Mouse (Mus musculus): ENCODE measurements at regions not wholly inside any gene's neighbourhood (a gene's known extent, or its start where the extent isn't known, plus 50 kb on each side); places are given as distances from the start of the nearest gene placed in this dataset.

- no peak overlapping the region for H3K4me3 ChIP-seq (replicated peaks in 1 of 3; ENCODE audit: low read depth in 2 of 3, low read length in 2 of 3, poor library complexity in 1 of 3)
- no peak overlapping the region for H3K4me2 ChIP-seq (ENCODE audit: insufficient read depth, low read depth, poor library complexity, severe bottlenecking)
- H3K27ac ChIP-seq (ENCODE audit: insufficient read depth, low read depth): no peak overlapping the region
- in situ Hi-C loops (cut with MboI; ENCODE audit: low pct_ligation_motif_present, low pct_unique_long_range_greater_than_20kb, low sequenced_read_pairs) (no loop called here), dilution Hi-C loops (cut with MboI; ENCODE audit: extremely low pct_ligation_motif_present, extremely low pct_unique_long_range_greater_than_20kb, low sequenced_read_pairs) (no loop called here)
- no peak for DNase-seq (ENCODE audit: extremely low read depth)
- no peak overlapping the region for H3K9ac ChIP-seq (ENCODE audit: insufficient read depth, low read depth)
- no peaks in the 10 kb centered on the region for H3K79me2 ChIP-seq (replicated peaks; ENCODE audit: control insufficient read depth, extremely low read depth, insufficient read depth, poor library complexity, severe bottlenecking)
- no peaks in the 10 kb centered on the region for H3K4me1 ChIP-seq (ENCODE audit: control insufficient read depth in 1 of 2, insufficient read depth in 2 of 2)
- no peaks in the 10 kb centered on the region for H3K27me3 ChIP-seq (replicated peaks)
- H3K36me3 ChIP-seq (replicated peaks in 1 of 2; ENCODE audit: control insufficient read depth in 1 of 2, insufficient read depth in 1 of 2, low read length in 1 of 2): no peaks in the 10 kb centered on the region
- no peak for TF ChIP-seq ETS1 (conservative IDR thresholded peaks at IDR 0.05; ENCODE audit: low read depth, low read length)
- TF ChIP-seq BHLHE40 (IDR thresholded peaks at IDR 0.05; ENCODE audit: low read depth, low read length): no peak
- TF ChIP-seq ZKSCAN1 (IDR thresholded peaks at IDR 0.05; ENCODE audit: borderline replicate concordance, low read depth, low read length): no peak
- no peaks in the 10 kb centered on the region for H3K9me3 ChIP-seq (replicated peaks; ENCODE audit: low read length)
Observed at GRCm38 (mm10) chr13:91405027-91405426, 55.1 kb upstream of the Ssbp2 start.

DNA sequence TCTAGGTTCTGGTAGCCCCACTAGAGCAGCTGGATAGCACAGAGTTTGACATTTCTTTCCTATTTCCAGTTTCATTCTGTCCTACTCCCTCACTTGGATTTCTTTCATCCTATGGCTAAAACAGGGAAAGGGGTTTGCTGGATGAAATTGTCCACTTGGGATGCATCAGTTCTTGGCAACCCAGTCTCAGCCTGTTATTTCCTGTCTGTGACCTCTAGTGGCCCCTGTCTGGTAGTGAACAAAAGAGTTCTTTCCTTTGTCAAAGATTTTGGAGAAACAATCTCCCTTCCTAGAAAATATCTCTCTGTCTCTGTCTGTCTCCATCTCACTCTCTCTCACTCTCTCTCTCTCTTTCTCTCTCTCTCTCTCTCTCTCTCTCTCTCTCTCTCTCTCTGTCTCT lies 50.0 kb upstream of the Ssbp2 start:
- no peak overlapping the region for H3K4me3 ChIP-seq (replicated peaks in 1 of 3; ENCODE audit: low read depth in 2 of 3, low read length in 2 of 3, poor library complexity in 1 of 3)
- dilution Hi-C loops (cut with MboI; ENCODE audit: extremely low pct_ligation_motif_present, extremely low pct_unique_long_range_greater_than_20kb, low sequenced_read_pairs) (no loop called here), in situ Hi-C loops (cut with MboI; ENCODE audit: low pct_ligation_motif_present, low pct_unique_long_range_greater_than_20kb, low sequenced_read_pairs) (no loop called here)
- no peaks in the 10 kb centered on the region for H3K79me2 ChIP-seq (replicated peaks; ENCODE audit: control insufficient read depth, extremely low read depth, insufficient read depth, poor library complexity, severe bottlenecking)
- DNase-seq (ENCODE audit: extremely low read depth): no peak
- no peaks in the 10 kb centered on the region for H3K36me3 ChIP-seq (replicated peaks in 1 of 2; ENCODE audit: control insufficient read depth in 1 of 2, insufficient read depth in 1 of 2, low read length in 1 of 2)
- no peak overlapping the region for H3K4me2 ChIP-seq (ENCODE audit: insufficient read depth, low read depth, poor library complexity, severe bottlenecking)
- no peak overlapping the region for H3K27ac ChIP-seq (ENCODE audit: insufficient read depth, low read depth)
- no peaks in the 10 kb centered on the region for H3K4me1 ChIP-seq (ENCODE audit: control insufficient read depth in 1 of 2, insufficient read depth in 2 of 2)
- no peak overlapping the region for H3K9ac ChIP-seq (ENCODE audit: insufficient read depth, low read depth)
- H3K9me3 ChIP-seq (replicated peaks; ENCODE audit: low read length): no peaks in the 10 kb centered on the region
- no peaks in the 10 kb centered on the region for H3K27me3 ChIP-seq (replicated peaks)
- TF ChIP-seq MYC (IDR thresholded peaks at IDR 0.05; ENCODE audit: low read depth, low read length) (no peak), CTCF (conservative IDR thresholded peaks at IDR 0.05 in 1 of 2, IDR thresholded peaks at IDR 0.05 in 1 of 2; ENCODE audit: low read depth in 2 of 2, low read length in 2 of 2) (peak in 1 of 2 experiments; percentile 42; a peak in 2 of 4 replicates), SMC3 (IDR thresholded peaks at IDR 0.05; ENCODE audit: low read depth, low read length) (peak; percentile 40; the same call in 1 of the 2 replicates), RAD21 (IDR thresholded peaks at IDR 0.05; ENCODE audit: low read depth, low read length) (peak; percentile 39), CHD2 (IDR thresholded peaks at IDR 0.05; ENCODE audit: low read length) (no peak)
